Mouse (Mus musculus): ENCODE measurements at regions not wholly inside any gene's neighbourhood (a gene's known extent, or its start where the extent isn't known, plus 50 kb on each side); places are given as distances from the start of the nearest gene placed in this dataset.

- no peak for DNase-seq
Measured at GRCm38 (mm10) chr2:48260299-48260698, 553.6 kb upstream of the Acvr2a start.
